Mouse (Mus musculus): ENCODE results near the gene Eps15. TPM values are rescaled to one million over a fixed set of nuclear protein-coding genes. Genes with fewer than 3 reads are reported as not detected.

Gene Eps15
- total and polyA plus RNA-seq, 2 experiments: 5.5 to 29.6 TPM

DNA sequence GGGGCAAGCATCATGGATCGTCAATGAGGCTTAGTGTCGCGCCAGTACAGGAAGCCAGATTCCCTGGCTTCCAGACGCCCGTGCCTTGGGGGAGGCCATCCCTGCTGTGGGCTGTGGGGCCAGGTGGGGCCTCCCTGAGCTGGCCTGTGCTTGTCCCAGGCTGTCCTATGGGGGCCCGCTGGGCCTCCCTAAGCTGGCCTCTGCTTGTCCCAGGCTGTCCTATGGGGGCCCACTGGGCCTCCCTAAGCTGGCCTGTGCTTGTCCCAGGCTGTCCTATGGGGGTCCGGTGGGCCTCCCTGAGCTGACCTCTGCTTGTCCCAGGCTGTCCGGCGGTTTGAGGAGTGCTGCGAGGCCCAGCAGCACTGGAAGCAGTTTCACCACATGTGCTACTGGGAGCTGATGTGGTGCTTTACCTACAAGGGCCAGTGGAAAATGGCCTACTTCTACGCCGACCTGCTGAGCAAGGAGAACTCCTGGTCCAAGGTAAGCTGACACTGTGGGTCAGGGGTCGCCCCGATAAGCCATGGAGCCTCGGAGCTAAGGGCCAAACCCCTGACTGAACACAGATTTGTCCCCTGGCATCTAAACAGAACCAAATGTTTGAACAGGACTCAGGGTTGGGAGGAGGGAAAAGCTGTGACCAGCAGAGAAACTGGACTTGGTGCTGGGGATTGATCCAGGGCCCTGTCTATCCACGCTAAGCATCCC lies 152.8 kb downstream of the Eps15 start:
- no peak overlapping the region for H3K9ac ChIP-seq (ENCODE audit: low read depth, low read length)
- no peaks in the 10 kb centered on the region for H3K27me3 ChIP-seq (ENCODE audit: control insufficient read depth, insufficient read depth, low read length)
- H3K27ac ChIP-seq (replicated peaks; ENCODE audit: insufficient read depth, low read depth, low read length): peak overlapping the region; percentile 10; the same call in 1 of the 2 replicates
- no peaks in the 10 kb centered on the region for H3K36me3 ChIP-seq (ENCODE audit: control insufficient read depth, insufficient read depth, low read length)
- H3K4me1 ChIP-seq (ENCODE audit: control insufficient read depth, insufficient read depth, low read length): peaks cover 8% of the 10 kb centered on the region; the same call in 1 of the 2 replicates
- no peaks in the 10 kb centered on the region for H3K79me2 ChIP-seq (ENCODE audit: control insufficient read depth, insufficient read depth, low read length)
- DNase-seq (ENCODE audit: extremely low read depth, low read depth, low spot score): peak; percentile 73
- 50% methylated on average over 16 of the region's 16 CpGs for WGBS
- H3K4me3 ChIP-seq (ENCODE audit: insufficient read depth, low read depth, low read length): no peak overlapping the region
- TF ChIP-seq CTCF (IDR thresholded peaks at IDR 0.05; ENCODE audit: low read depth, low read length): no peak
- TF ChIP-seq POLR2A (IDR thresholded peaks at IDR 0.05; ENCODE audit: extremely low read depth, insufficient read depth, low read length): no peak

DNA sequence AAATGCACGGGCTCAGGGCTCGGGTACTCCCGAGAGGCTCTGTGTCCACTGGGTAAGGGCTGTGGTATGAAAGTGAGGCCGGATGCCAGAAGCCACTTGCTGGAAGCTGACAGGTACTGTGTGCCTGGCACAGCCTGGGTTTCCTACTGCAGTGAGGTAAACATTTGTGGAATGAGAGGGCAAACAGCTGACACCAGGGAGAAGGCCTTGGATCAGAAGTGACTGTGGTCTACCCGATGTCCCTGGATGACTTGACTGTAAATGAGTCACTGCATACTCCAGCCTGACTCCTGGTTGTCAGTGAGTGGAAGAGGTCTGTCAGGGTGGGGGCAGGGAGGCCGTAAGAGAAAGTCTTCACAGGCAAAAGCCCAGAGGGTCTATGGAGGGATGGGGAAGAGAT lies 153.6 kb downstream of the Eps15 start:
- H3K27ac ChIP-seq (replicated peaks; ENCODE audit: insufficient read depth, low read depth, low read length): no peak overlapping the region
- no peak overlapping the region for H3K9ac ChIP-seq (ENCODE audit: low read depth, low read length)
- H3K4me3 ChIP-seq (ENCODE audit: insufficient read depth, low read depth, low read length): no peak overlapping the region
- 28% methylated on average over 6 of the region's 6 CpGs for WGBS
- DNase-seq (ENCODE audit: extremely low read depth, low read depth, low spot score): peak; percentile 79
- no peak for TF ChIP-seq POLR2A (IDR thresholded peaks at IDR 0.05; ENCODE audit: extremely low read depth, insufficient read depth, low read length)
- no peak; the same call in 1 of the 2 replicates for TF ChIP-seq CTCF (IDR thresholded peaks at IDR 0.05; ENCODE audit: low read depth, low read length)
- no peaks in the 10 kb centered on the region for H3K27me3 ChIP-seq (ENCODE audit: control insufficient read depth, insufficient read depth, low read length)
- H3K4me1 ChIP-seq (ENCODE audit: control insufficient read depth, insufficient read depth, low read length): peaks cover 8% of the 10 kb centered on the region; the same call in 1 of the 2 replicates
- no peaks in the 10 kb centered on the region for H3K79me2 ChIP-seq (ENCODE audit: control insufficient read depth, insufficient read depth, low read length)
- H3K36me3 ChIP-seq (ENCODE audit: control insufficient read depth, insufficient read depth, low read length): no peaks in the 10 kb centered on the region

DNA sequence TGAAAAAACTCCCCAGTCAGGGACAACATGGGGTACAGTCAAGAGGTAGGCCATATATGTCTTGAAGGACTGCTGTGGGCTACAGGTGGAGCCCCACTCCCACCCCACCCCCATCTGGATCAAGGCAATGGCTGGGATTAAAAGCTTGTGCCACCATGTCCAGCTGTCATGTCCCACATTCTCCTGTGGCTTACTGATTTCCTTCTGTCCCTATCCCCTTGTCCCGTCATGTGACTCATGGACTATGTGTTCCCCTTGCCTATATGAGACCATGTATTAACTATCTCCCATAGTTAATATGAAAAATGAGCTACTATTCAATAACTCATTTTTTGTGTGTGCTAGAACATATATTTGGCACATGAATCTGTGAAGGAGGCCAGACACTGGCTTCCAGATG lies 154.2 kb downstream of the Eps15 start:
- no peak for DNase-seq (ENCODE audit: extremely low read depth, low read depth, low spot score)
- Histone ChIP-seq H3K36me3 (ENCODE audit: control insufficient read depth, insufficient read depth, low read length) (no peaks in the 10 kb centered on the region), H3K27ac (replicated peaks; ENCODE audit: insufficient read depth, low read depth, low read length) (no peak overlapping the region), H3K4me3 (ENCODE audit: insufficient read depth, low read depth, low read length) (no peak overlapping the region), H3K9ac (ENCODE audit: low read depth, low read length) (no peak overlapping the region), H3K79me2 (ENCODE audit: control insufficient read depth, insufficient read depth, low read length) (no peaks in the 10 kb centered on the region), H3K4me1 (ENCODE audit: control insufficient read depth, insufficient read depth, low read length) (peaks cover 8% of the 10 kb centered on the region; the same call in 1 of the 2 replicates), H3K27me3 (ENCODE audit: control insufficient read depth, insufficient read depth, low read length) (no peaks in the 10 kb centered on the region)
- TF ChIP-seq CTCF (IDR thresholded peaks at IDR 0.05; ENCODE audit: low read depth, low read length) (no peak), POLR2A (IDR thresholded peaks at IDR 0.05; ENCODE audit: extremely low read depth, insufficient read depth, low read length) (no peak)
- 97% methylated on average over 1 of the region's 1 CpGs for WGBS

Other genes with a start within 250 kb of the Eps15 start
- 116 and 128 TPM in 2 replicates for gene Osbpl9, start 78.0 kb upstream of the Eps15 start, total RNA-seq (2014; rRNA removed)
- 116 and 125 TPM in 2 replicates for gene Osbpl9, start 78.0 kb upstream of the Eps15 start, polyA plus RNA-seq (2012; rRNA removed)
- not detected in 2 replicates for gene Calr4, start 45.8 kb upstream of the Eps15 start, total RNA-seq (2014; rRNA removed)
- not detected in 2 replicates for gene Calr4, start 45.8 kb upstream of the Eps15 start, polyA plus RNA-seq (2012; rRNA removed)
- gene Ttc39a, start 126.4 kb downstream of the Eps15 start, total RNA-seq (2014; rRNA removed): 1.4 and 1.7 TPM in 2 replicates
- gene Ttc39a, start 126.4 kb downstream of the Eps15 start, polyA plus RNA-seq (2012; rRNA removed): 1.1 and 2.5 TPM in 2 replicates
- gene Rnf11, start 204.5 kb downstream of the Eps15 start, total RNA-seq (2014; rRNA removed): 42.6 and 48.7 TPM in 2 replicates
- 33.5 and 42.6 TPM in 2 replicates for gene Rnf11, start 204.5 kb downstream of the Eps15 start, polyA plus RNA-seq (2012; rRNA removed)